Mouse (Mus musculus): Measurements from ENCODE around the gene Pou2f1. TPM values are rescaled to one million over a fixed set of nuclear protein-coding genes. Genes with fewer than 3 reads are reported as not detected.

Gene Pou2f1
- total and polyA plus RNA-seq, 2 experiments from 2014 or later, result 13.9 to 29.6 TPM

DNA sequence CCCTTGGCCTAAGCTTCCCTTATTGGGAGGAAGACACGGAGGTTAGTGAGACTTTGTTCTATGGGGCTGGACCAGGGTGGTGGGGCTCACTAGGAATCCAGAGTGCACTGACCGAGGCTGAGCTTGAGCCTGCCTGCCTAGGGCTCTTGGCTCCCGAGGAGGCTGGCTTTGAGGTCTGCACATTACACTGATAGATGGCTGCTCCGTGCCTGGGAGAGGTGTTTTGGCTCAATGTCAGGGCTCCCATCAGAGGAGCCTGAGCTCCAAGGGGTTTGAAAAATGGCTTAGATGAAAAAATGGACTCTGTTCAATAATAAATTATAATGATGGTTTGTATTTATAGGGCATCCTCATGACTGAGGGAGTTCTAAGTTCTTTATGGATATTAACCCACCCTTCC lies 169.2 kb downstream of the Pou2f1 start:
- ATAC-seq (no peak), DNase-seq (ENCODE audit: low spot score) (no peak)

GRCm38 (mm10) chr1:165829890-165830289 lies 172.6 kb downstream of the Pou2f1 start:
- no peaks in the 10 kb centered on the region for H3K27me3 ChIP-seq (ENCODE audit: insufficient read depth, low read length)
- no peak overlapping the region for H3K4me2 ChIP-seq (ENCODE audit: low read depth, low read length)
- H3K4me1 ChIP-seq (ENCODE audit: insufficient read depth, low read length), result 0 out of 2 replicates have a peak, but pooled peaks cover 3% of the 10 kb centered on the region
- no peak for ATAC-seq
- H3K4me3 ChIP-seq (ENCODE audit: low read length), result no peak overlapping the region
- H3K9me3 ChIP-seq (ENCODE audit: low read length), result no peaks in the 10 kb centered on the region
- H3K27ac ChIP-seq, result no peak overlapping the region
- 93% methylated on average over 5 of the region's 5 CpGs for WGBS
- no peak for TF ChIP-seq CTCF (IDR thresholded peaks at IDR 0.05; ENCODE audit: low read depth)
- no peak for DNase-seq (ENCODE audit: low spot score)
- no peak overlapping the region for H3K9ac ChIP-seq (replicated peaks; ENCODE audit: low read length)
- no peaks in the 10 kb centered on the region for H3K36me3 ChIP-seq (ENCODE audit: insufficient read depth, low read length)

More for the DNA sequence above, 169.2 kb downstream of the Pou2f1 start:
- H3K4me2 ChIP-seq (ENCODE audit: low read depth, low read length), result no peak overlapping the region
- 33% methylated on average over 4 of the region's 4 CpGs for WGBS
- no peak overlapping the region for H3K27ac ChIP-seq
- H3K4me3 ChIP-seq (ENCODE audit: low read length), result no peak overlapping the region
- TF ChIP-seq CTCF (IDR thresholded peaks at IDR 0.05; ENCODE audit: low read depth), result no peak
- no peaks in the 10 kb centered on the region for H3K36me3 ChIP-seq (ENCODE audit: insufficient read depth, low read length)
- no peak overlapping the region for H3K9ac ChIP-seq (replicated peaks; ENCODE audit: low read length)
- no peaks in the 10 kb centered on the region for H3K27me3 ChIP-seq (ENCODE audit: insufficient read depth, low read length)
- no peaks in the 10 kb centered on the region for H3K9me3 ChIP-seq (ENCODE audit: low read length)
- H3K4me1 ChIP-seq (ENCODE audit: insufficient read depth, low read length), result peaks cover 7% of the 10 kb centered on the region

DNA sequence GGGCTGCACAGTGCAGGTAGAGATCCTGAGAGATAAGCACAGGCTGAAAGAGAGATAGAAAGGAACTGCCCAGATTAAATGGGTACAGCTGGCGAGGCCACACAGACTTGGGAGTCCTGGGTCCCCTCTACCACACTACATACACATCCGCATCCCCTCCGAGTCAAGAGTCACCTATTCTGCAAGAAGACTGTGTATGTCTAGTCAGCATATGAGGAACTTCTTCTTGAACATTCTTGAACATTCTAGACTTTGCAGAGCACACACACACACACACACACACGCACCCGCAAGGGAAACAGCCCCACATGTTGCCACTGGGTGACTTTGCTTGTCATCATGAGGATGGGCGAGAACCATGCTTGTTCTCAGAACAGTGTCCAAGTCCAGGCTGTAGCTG lies 173.9 kb downstream of the Pou2f1 start:
- H3K4me1 ChIP-seq (ENCODE audit: insufficient read depth, low read length), result no peaks in the 10 kb centered on the region
- TF ChIP-seq CTCF (IDR thresholded peaks at IDR 0.05; ENCODE audit: low read depth), result no peak
- 89% methylated on average over 6 of the region's 6 CpGs for WGBS

DNA sequence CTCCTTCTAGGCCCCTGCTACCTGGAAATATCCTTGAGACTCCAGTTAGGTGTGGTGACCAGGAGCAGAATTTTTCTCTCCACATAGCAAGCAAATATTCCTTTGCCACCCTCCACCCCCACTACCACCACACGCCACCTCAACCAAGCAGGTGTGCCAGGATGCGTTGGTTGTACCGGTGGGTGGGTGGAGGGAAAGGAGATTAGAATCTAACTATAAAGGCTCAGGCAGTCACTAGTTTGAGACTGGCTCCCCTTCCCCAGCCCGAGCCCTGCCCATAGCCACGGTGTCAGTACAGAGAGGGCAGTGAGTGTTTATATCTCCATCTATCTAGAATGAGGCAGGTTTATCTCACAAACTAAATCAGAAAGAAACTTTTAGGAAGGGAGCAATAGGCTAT lies 174.3 kb downstream of the Pou2f1 start:
- Histone ChIP-seq H3K27ac (no peak overlapping the region), H3K36me3 (ENCODE audit: insufficient read depth, low read length) (no peaks in the 10 kb centered on the region), H3K9ac (replicated peaks; ENCODE audit: low read length) (no peak overlapping the region), H3K4me2 (ENCODE audit: low read depth, low read length) (no peak overlapping the region), H3K27me3 (ENCODE audit: insufficient read depth, low read length) (no peaks in the 10 kb centered on the region), H3K4me1 (ENCODE audit: insufficient read depth, low read length) (no peaks in the 10 kb centered on the region), H3K9me3 (ENCODE audit: low read length) (no peaks in the 10 kb centered on the region), H3K4me3 (ENCODE audit: low read length) (no peak overlapping the region)
- no peak for TF ChIP-seq CTCF (IDR thresholded peaks at IDR 0.05; ENCODE audit: low read depth)
- WGBS, result 89% methylated on average over 5 of the region's 5 CpGs
- ATAC-seq, result no peak
- no peak for DNase-seq (ENCODE audit: low spot score)

More for the DNA sequence above, 173.9 kb downstream of the Pou2f1 start:
- H3K9ac ChIP-seq (replicated peaks; ENCODE audit: low read length), result no peak overlapping the region
- H3K9me3 ChIP-seq (ENCODE audit: low read length), result no peaks in the 10 kb centered on the region
- H3K36me3 ChIP-seq (ENCODE audit: insufficient read depth, low read length), result no peaks in the 10 kb centered on the region
- H3K27ac ChIP-seq, result no peak overlapping the region
- no peak overlapping the region for H3K4me2 ChIP-seq (ENCODE audit: low read depth, low read length)
- DNase-seq (ENCODE audit: low spot score), result no peak
- H3K27me3 ChIP-seq (ENCODE audit: insufficient read depth, low read length), result no peaks in the 10 kb centered on the region
- ATAC-seq, result no peak
- H3K4me3 ChIP-seq (ENCODE audit: low read length), result no peak overlapping the region

DNA sequence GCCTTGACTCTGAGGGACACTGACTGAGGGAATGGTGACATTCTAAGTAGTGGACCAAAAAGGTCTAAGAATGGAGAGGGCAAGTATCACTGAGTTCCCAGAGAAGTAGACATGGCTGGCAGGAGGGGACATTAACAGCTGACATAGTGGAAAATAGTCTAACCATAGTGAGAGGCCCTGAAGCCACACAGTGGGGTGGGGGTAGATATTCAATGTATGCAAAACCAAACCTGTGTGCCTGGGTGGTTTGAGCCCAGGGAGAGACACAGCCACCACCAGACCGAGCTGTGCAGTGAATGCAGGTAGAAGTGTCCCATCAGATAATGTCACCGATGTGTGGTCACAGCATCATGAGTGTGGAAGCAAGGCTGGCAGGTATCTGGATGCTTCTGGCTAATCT lies 180.4 kb downstream of the Pou2f1 start:
- Histone ChIP-seq H3K4me1 (ENCODE audit: insufficient read depth, low read length) (no peaks in the 10 kb centered on the region; the same call in 1 of the 2 replicates), H3K36me3 (ENCODE audit: insufficient read depth, low read length) (no peaks in the 10 kb centered on the region), H3K27ac (no peak overlapping the region), H3K4me2 (ENCODE audit: low read depth, low read length) (no peak overlapping the region), H3K27me3 (ENCODE audit: insufficient read depth, low read length) (no peaks in the 10 kb centered on the region; the same call in 1 of the 2 replicates), H3K4me3 (ENCODE audit: low read length) (no peak overlapping the region), H3K9me3 (ENCODE audit: low read length) (no peaks in the 10 kb centered on the region), H3K9ac (replicated peaks; ENCODE audit: low read length) (no peak overlapping the region)
- TF ChIP-seq CTCF (IDR thresholded peaks at IDR 0.05; ENCODE audit: low read depth), result no peak
- ATAC-seq (no peak), DNase-seq (ENCODE audit: low spot score) (no peak)
- WGBS, result 86% methylated on average over 2 of the region's 2 CpGs

GRCm38 (mm10) chr1:165819147-165819546 lies 183.3 kb downstream of the Pou2f1 start:
- Histone ChIP-seq H3K9ac (replicated peaks; ENCODE audit: low read length) (no peak overlapping the region), H3K27ac (no peak overlapping the region), H3K9me3 (ENCODE audit: low read length) (no peaks in the 10 kb centered on the region), H3K27me3 (ENCODE audit: insufficient read depth, low read length) (peaks cover 5% of the 10 kb centered on the region; the same call in 1 of the 2 replicates), H3K4me3 (ENCODE audit: low read length) (no peak overlapping the region), H3K36me3 (ENCODE audit: insufficient read depth, low read length) (no peaks in the 10 kb centered on the region), H3K4me1 (ENCODE audit: insufficient read depth, low read length) (peaks cover 4% of the 10 kb centered on the region), H3K4me2 (ENCODE audit: low read depth, low read length) (no peak overlapping the region)
- TF ChIP-seq CTCF (IDR thresholded peaks at IDR 0.05; ENCODE audit: low read depth), result no peak
- ATAC-seq (no peak), DNase-seq (ENCODE audit: low spot score) (no peak)
- WGBS, result 81% methylated on average over 4 of the region's 4 CpGs

GRCm38 (mm10) chr1:165818145-165818860 lies 184.2 kb downstream of the Pou2f1 start:
- Histone ChIP-seq H3K4me1 (ENCODE audit: insufficient read depth, low read length) (peaks cover 4% of the 10 kb centered on the region), H3K4me2 (ENCODE audit: low read depth, low read length) (no peak overlapping the region), H3K27ac (no peak overlapping the region), H3K27me3 (ENCODE audit: insufficient read depth, low read length) (peaks cover 5% of the 10 kb centered on the region; the same call in 1 of the 2 replicates), H3K4me3 (ENCODE audit: low read length) (no peak overlapping the region), H3K36me3 (ENCODE audit: insufficient read depth, low read length) (no peaks in the 10 kb centered on the region), H3K9ac (replicated peaks; ENCODE audit: low read length) (no peak overlapping the region), H3K9me3 (ENCODE audit: low read length) (no peaks in the 10 kb centered on the region)
- DNase-seq (ENCODE audit: low spot score) (peak; percentile 33), ATAC-seq (peak; percentile 49; the same call in 1 of the 2 replicates)
- TF ChIP-seq CTCF (IDR thresholded peaks at IDR 0.05; ENCODE audit: low read depth), result no peak
- WGBS, result 35% methylated on average over 8 of the region's 8 CpGs
